Mouse (Mus musculus): ENCODE data around the gene N4bp2. TPM values are rescaled to one million over a fixed set of nuclear protein-coding genes. Genes with fewer than 3 reads are reported as not detected.

N4bp2 gene
- polyA plus RNA-seq, 1 experiment from 2014 or later, result 20.2 TPM

DNA sequence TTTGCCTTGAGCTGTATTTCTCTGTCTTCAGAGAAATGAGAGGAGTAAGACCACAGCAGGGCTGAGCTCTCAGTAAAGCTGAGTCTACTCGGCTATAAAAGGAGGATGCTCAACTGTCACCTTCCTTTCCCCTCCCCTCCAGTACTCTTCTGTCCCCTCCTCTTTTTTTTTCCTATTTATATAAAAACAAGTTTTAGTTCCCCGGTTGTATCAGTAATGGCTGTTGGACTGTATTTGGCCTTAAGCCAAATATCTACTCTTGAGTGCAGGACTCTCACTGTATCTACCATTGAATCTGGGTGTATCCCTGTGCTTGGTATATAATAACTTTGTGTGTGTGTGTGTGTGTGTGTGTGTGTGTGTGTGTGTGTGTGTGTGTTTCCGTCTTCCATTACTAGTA is 31.4 kb downstream of the N4bp2 start:
- 75% methylated on average over 3 of the region's 3 CpGs for WGBS

DNA sequence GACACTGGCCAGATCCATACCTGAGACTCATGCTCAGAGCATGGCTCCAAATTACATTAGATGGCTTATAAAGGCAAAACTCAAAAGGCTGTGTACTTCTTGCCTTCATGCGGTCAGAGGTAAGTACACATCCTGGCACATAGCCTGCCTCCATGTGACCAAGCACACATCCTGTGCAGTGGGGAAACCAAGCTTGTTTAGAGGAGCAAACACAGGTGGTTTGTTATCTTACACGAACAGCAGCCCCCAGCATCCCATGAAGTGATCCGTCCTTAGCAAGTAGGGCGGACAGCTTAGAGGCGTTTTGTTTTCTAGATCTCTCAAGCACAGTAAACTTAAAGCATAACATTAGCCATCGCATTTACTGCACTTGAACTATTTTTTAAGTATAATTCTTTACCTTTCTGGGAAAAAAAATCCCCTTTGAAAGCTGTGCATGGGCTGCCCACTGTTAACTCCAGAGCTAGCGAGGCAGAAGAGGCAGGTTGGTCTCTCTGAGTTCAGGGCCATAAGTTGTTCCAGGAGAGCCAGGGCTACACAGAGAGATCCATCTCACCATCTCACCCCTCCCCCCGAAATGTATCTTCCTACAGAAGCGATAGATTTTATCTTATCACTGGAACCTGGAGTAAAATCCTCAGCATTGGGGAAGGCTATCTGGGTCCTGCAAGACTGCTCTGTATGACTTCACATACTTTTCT is 32.1 kb downstream of the N4bp2 start:
- Histone ChIP-seq H3K9me3 (no peaks in the 10 kb centered on the region), H3K4me1 (no peaks in the 10 kb centered on the region), H3K27me3 (no peaks in the 10 kb centered on the region), H3K4me2 (replicated peaks) (no peak overlapping the region), H3K4me3 (no peak overlapping the region), H3K36me3 (peaks cover 41% of the 10 kb centered on the region), H3K27ac (replicated peaks) (no peak overlapping the region), H3K9ac (replicated peaks) (no peak overlapping the region)
- no peak for ATAC-seq (replicated peaks)
- 93% methylated on average over 9 of the region's 9 CpGs for WGBS

More for the DNA sequence above, 31.4 kb downstream of the N4bp2 start:
- Histone ChIP-seq H3K27ac (replicated peaks) (no peak overlapping the region), H3K4me2 (replicated peaks) (no peak overlapping the region), H3K27me3 (no peaks in the 10 kb centered on the region), H3K4me1 (no peaks in the 10 kb centered on the region), H3K9ac (replicated peaks) (no peak overlapping the region), H3K4me3 (no peak overlapping the region), H3K9me3 (no peaks in the 10 kb centered on the region), H3K36me3 (peaks cover 42% of the 10 kb centered on the region)
- ATAC-seq (replicated peaks), result no peak

DNA sequence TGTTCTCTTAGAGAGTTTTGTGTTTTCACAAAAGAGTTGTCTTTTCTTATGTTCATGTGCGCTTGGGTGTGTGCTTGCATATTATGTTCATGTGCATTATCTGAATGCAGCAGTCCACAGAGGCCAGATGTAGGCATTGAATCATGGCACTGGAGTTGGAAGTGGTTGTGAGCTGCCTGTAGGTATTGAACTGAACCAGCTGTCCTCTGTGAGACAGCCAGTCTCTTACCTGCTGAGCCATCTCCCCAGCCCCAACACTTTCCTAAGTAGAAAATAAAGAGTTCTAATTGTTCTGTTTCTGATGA is 32.6 kb downstream of the N4bp2 start:
- 97% methylated on average over 1 of the region's 1 CpGs for WGBS
- Histone ChIP-seq H3K9me3 (no peaks in the 10 kb centered on the region), H3K9ac (replicated peaks) (no peak overlapping the region), H3K27ac (replicated peaks) (no peak overlapping the region), H3K4me2 (replicated peaks) (no peak overlapping the region), H3K27me3 (no peaks in the 10 kb centered on the region), H3K4me1 (no peaks in the 10 kb centered on the region), H3K4me3 (no peak overlapping the region), H3K36me3 (peaks cover 37% of the 10 kb centered on the region)
- no peak for ATAC-seq (replicated peaks)

DNA sequence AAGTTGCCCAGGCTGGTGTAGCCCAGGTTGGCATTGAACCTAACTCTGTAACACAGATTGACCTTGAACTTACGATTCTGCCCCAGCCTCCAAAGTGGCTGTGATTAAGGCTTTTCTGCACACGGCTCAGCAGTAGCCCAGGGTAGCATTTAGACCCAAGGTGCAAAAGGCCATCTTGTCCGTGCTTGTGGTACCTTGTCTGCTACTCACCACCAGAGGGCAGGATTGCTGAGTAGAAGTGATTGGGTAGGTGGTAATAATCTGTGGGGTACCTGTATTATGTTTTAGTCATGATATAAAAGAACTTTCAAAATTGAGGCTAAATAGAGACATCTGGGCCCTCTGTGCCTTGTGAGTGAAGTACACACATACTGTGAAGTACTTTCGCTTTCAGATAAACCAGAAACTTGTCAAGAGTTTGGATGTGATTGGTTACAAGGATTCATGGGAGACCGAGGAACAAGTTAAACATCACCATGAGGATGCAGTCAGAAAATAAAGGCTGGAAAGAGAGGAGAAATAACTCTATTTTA is 60.3 kb downstream of the N4bp2 start:
- no peak overlapping the region for H3K4me3 ChIP-seq
- H3K36me3 ChIP-seq, result peaks cover 49% of the 10 kb centered on the region
- no peak for ATAC-seq (replicated peaks)
- H3K27me3 ChIP-seq, result no peaks in the 10 kb centered on the region
- H3K4me1 ChIP-seq, result no peaks in the 10 kb centered on the region
- WGBS, result 74% methylated on average over 5 of the region's 5 CpGs
- no peaks in the 10 kb centered on the region for H3K9me3 ChIP-seq
- H3K4me2 ChIP-seq (replicated peaks), result no peak overlapping the region
- H3K27ac ChIP-seq (replicated peaks), result no peak overlapping the region
- H3K9ac ChIP-seq (replicated peaks), result no peak overlapping the region

DNA sequence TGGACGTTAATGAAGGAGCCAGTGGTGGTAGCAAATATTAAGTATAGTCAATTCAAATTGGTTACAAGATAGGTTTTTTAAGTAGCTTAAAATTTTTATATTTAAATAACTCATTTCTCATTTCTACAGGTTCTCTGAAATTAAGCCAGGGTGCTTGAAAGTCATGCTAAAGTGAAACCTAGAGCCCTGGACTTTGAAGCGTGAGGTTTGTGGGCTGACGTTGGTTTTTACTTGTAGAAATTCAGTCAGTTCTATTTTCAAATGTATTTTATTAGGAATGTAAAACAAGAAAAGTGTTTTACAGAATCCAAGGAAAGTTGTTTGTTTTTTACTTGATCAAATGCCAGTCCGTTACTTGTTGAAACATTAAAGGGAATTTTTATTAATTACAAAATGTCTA is 63.2 kb downstream of the N4bp2 start:
- Histone ChIP-seq H3K4me3 (no peak overlapping the region), H3K36me3 (peaks cover 35% of the 10 kb centered on the region)

DNA sequence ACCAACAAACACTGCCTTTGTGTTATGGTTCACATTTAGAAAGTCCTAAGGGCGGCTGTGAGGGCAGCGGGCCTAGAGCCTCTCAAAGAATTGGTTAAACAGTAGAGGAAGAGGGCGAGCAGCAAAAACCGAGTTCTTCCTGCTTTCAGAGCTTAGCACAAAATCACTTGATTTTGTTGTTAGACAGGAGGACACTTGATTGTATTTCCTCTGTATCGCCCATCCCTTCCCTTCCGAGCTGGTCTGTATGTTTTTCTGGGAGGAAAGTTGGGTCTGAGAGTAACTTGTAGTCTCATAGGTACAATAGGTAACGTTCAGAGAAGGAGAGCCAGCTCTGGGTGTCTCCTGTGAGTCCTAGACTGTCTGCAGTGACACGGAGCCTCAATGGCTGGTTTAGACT is 63.8 kb downstream of the N4bp2 start:
- peaks cover 31% of the 10 kb centered on the region for H3K36me3 ChIP-seq
- H3K27ac ChIP-seq (replicated peaks), result no peak overlapping the region
- H3K4me1 ChIP-seq, result no peaks in the 10 kb centered on the region
- no peak for ATAC-seq (replicated peaks)
- H3K4me3 ChIP-seq, result no peak overlapping the region
- no peak overlapping the region for H3K4me2 ChIP-seq (replicated peaks)
- no peaks in the 10 kb centered on the region for H3K27me3 ChIP-seq
- no peak overlapping the region for H3K9ac ChIP-seq (replicated peaks)
- H3K9me3 ChIP-seq, result no peaks in the 10 kb centered on the region
- 89% methylated on average over 8 of the region's 8 CpGs for WGBS

More for the DNA sequence above, 63.2 kb downstream of the N4bp2 start:
- H3K4me1 ChIP-seq, result no peaks in the 10 kb centered on the region
- 97% methylated on average over 4 of the region's 4 CpGs for whole genome bisulfite sequencing
- no peak overlapping the region for H3K9ac ChIP-seq (replicated peaks)
- no peaks in the 10 kb centered on the region for H3K9me3 ChIP-seq
- no peak overlapping the region for H3K4me2 ChIP-seq (replicated peaks)
- no peaks in the 10 kb centered on the region for H3K27me3 ChIP-seq
- ATAC-seq (replicated peaks), result no peak
- no peak overlapping the region for H3K27ac ChIP-seq (replicated peaks)

DNA sequence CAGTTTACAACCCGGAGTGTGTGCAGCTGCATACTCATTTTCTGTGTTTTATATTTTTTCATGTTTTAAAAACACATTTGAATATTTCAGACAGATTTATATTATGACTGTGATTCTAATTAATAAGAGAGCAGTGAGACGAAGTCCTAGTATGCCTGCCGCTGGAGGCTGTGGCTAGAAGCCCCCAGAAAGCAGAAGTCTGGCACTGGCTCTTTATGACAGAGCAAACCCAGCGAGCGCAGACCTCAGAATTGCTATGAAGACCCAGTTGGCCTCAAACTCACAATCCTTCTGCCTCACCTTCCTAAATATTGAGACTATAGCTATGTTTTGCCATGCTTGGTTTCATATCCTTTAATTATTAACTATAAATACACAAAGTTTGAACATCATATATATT is 64.9 kb downstream of the N4bp2 start:
- no peaks in the 10 kb centered on the region for H3K4me1 ChIP-seq
- no peak for ATAC-seq (replicated peaks)
- H3K27me3 ChIP-seq, result no peaks in the 10 kb centered on the region
- no peaks in the 10 kb centered on the region for H3K9me3 ChIP-seq
- no peak overlapping the region for H3K9ac ChIP-seq (replicated peaks)
- WGBS, result 95% methylated on average over 5 of the region's 5 CpGs
- no peak overlapping the region for H3K4me2 ChIP-seq (replicated peaks)
- no peak overlapping the region for H3K4me3 ChIP-seq
- peaks cover 23% of the 10 kb centered on the region; the same call in 1 of the 2 replicates for H3K36me3 ChIP-seq
- H3K27ac ChIP-seq (replicated peaks), result no peak overlapping the region

DNA sequence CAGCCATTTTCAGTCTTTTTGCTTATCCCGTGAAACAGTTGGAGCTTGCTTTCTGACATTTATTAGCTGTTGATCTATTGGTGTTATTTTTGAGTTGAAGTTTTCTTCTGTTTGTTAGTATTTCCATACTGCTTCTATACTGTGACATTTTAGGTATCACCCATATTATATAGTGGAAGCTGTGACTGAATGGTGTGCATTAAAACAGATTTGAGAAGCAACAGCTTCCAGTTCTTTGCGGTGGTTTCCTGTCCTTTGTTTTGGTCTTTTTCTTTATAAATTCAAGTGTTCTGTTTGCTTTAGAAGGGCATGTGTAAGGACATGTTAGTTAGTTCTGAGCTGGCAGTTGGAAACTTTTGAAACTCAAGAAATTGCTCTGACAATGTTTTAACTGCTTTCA is 65.7 kb downstream of the N4bp2 start:
- Histone ChIP-seq H3K27ac (replicated peaks) (no peak overlapping the region), H3K9me3 (no peaks in the 10 kb centered on the region), H3K4me2 (replicated peaks) (no peak overlapping the region), H3K9ac (replicated peaks) (no peak overlapping the region), H3K36me3 (peaks cover 23% of the 10 kb centered on the region; the same call in 1 of the 2 replicates), H3K4me3 (no peak overlapping the region), H3K4me1 (no peaks in the 10 kb centered on the region), H3K27me3 (no peaks in the 10 kb centered on the region)
- no peak for ATAC-seq (replicated peaks)
- 94% methylated on average over 2 of the region's 2 CpGs for WGBS

DNA sequence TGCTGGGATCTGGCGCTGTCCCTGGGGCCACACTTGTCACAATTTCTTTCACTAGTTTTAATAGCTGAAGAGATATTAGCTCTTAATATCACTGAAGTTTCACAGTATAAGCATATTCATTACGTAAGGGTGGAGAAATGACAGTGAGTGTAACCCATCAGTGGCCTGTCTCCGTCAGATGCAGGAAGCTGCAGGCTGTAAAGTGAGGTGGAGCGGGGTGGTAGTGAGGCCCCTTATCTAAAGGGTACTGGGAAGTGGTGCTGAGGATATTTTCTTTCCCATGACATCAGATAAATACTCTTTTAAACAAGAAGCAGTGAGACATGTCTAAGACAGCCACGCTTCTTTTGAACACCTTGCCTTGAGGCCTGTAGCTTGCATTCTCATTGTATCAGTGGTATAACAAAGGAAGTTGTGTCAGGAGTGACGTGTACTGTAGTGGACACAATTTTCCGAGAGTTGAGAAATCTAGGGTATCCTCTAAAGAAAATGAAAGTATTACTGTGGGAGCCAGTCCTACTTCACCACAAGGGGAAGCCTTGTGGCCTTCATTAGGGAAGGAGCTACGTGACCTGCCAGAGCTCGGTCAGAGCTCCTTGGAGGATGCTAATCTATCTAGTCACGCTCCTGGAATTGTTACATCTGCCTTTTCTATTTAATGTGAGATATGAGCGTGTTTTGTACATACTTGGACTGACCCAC is 68.7 kb downstream of the N4bp2 start:
- H3K9ac ChIP-seq (replicated peaks), result no peak overlapping the region
- H3K27me3 ChIP-seq, result no peaks in the 10 kb centered on the region
- ATAC-seq (replicated peaks), result no peak
- H3K4me2 ChIP-seq (replicated peaks), result no peak overlapping the region
- H3K9me3 ChIP-seq, result no peaks in the 10 kb centered on the region
- H3K4me3 ChIP-seq, result no peak overlapping the region
- H3K27ac ChIP-seq (replicated peaks), result no peak overlapping the region
- H3K36me3 ChIP-seq, result 0 out of 2 replicates have a peak, but pooled peaks cover under 1% of the 10 kb centered on the region
- H3K4me1 ChIP-seq, result no peaks in the 10 kb centered on the region
- 87% methylated on average over 11 of the region's 11 CpGs for WGBS

DNA sequence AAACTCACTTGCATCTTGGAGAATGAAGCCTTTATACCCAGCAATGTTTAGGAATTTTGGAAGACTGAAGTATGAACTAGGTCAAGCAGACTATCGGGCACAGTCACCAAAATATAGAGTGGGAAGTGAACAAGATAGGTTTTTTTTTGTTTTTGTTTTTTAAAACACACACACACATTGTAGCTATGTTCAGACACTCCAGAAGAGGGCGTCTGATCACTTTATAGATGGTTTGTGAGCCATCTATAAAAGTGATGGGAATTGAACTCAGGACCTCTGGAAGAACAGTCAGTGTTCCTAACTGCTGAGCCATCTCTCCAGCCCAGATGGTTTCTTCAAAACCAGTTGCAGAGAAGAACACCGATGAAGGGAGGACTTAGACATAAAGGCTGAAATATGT is 69.8 kb downstream of the N4bp2 start:
- 84% methylated on average over 3 of the region's 3 CpGs for WGBS
- no peaks in the 10 kb centered on the region for H3K9me3 ChIP-seq
- no peak overlapping the region for H3K4me3 ChIP-seq
- H3K36me3 ChIP-seq, result no peaks in the 10 kb centered on the region
- no peak overlapping the region for H3K9ac ChIP-seq (replicated peaks)
- H3K27ac ChIP-seq (replicated peaks), result no peak overlapping the region
- no peak overlapping the region for H3K4me2 ChIP-seq (replicated peaks)
- no peaks in the 10 kb centered on the region for H3K4me1 ChIP-seq
- no peak for ATAC-seq (replicated peaks)
- no peaks in the 10 kb centered on the region for H3K27me3 ChIP-seq

DNA sequence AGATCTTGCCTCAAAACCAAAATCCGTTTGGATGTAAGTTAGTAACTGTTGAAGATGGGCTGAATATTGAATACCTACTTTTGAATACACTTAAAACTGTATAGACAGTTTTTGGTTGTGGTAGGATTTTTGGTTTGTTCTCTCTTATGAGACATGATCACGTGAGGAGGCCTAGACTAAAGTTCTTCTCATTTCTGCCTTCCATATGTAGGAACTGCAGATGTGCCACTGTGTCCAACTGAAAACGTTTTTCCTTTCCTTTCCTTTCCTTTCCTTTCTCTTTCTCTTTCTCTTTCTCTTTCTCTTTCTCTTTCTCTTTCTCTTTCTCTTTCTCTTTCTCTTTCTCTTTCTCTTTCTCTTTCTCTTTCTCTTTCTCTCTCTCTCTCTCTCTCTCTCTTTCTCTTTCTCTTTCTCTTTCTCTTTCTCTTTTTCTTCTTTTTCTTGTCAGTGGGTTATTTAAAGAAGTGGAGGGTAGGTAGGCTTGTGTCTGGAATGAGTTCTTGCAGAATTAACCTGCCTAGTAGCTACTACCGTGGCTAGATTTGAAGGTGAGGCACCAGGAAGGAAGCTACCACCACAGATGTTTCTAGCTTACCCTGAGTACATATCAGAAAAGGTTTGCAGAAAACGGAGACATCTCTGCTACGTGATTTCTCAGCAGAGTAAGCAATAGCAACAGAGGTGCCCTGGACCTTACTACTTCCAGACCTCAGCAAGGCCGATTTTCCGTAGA is 70.6 kb downstream of the N4bp2 start:
- Histone ChIP-seq H3K9ac (replicated peaks) (no peak overlapping the region), H3K27me3 (no peaks in the 10 kb centered on the region), H3K36me3 (no peaks in the 10 kb centered on the region), H3K4me1 (no peaks in the 10 kb centered on the region), H3K4me2 (replicated peaks) (no peak overlapping the region), H3K27ac (replicated peaks) (no peak overlapping the region), H3K4me3 (no peak overlapping the region), H3K9me3 (no peaks in the 10 kb centered on the region)
- WGBS, result 93% methylated on average over 8 of the region's 8 CpGs
- no peak for ATAC-seq (replicated peaks)

DNA sequence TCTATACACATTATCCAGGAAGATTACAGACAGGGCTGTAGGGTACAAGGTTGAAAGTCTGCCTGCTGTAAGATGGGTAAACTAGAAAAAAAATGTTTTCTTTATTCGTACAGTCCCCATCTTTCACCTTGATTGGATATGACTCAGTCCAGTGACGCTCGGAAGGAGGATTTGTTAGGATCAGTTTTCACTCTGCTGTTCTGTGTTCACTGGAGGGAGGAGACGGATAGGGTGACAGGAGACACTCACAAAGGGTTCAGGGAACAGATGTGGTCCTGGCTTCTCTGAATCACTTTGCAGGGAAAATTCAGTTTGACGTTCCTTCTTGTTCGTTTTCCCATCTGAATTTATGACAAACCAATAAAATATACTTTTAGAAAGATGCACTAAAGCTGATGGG is 74.7 kb downstream of the N4bp2 start:
- H3K4me2 ChIP-seq (replicated peaks), result no peak overlapping the region
- ATAC-seq (replicated peaks), result no peak
- H3K4me3 ChIP-seq, result no peak overlapping the region
- no peaks in the 10 kb centered on the region for H3K4me1 ChIP-seq
- WGBS, result 86% methylated on average over 6 of the region's 6 CpGs
- H3K27ac ChIP-seq (replicated peaks), result no peak overlapping the region
- no peaks in the 10 kb centered on the region for H3K36me3 ChIP-seq
- no peaks in the 10 kb centered on the region for H3K27me3 ChIP-seq
- H3K9me3 ChIP-seq, result no peaks in the 10 kb centered on the region
- no peak overlapping the region for H3K9ac ChIP-seq (replicated peaks)

Data from forebrain, embryonic 15.5 days (tissue).